Mouse (Mus musculus) hindbrain, embryonic 10.5 days (tissue): ENCODE measurements around the gene Gm14744. TPM values are rescaled to one million over a fixed set of nuclear protein-coding genes. Genes with fewer than 3 reads are reported as not detected.
"Not testable (repeated sequence)": the region's sequence is repeated elsewhere in the genome, so short reads cannot be mapped to it uniquely, and the experiment has no call there.

Experiments used
- DNase-seq: peaks from one replicate; pipeline ENCODE4 v3.0.0-alpha.2; 2017; ENCODE audit warnings: low spot score
- H3K27ac ChIP-seq: fragments of 300-500 bp; sonication (generic); 2 replicates; pipeline ENCODE4 v1.5.1; 2016; ENCODE audit warnings: mild to moderate bottlenecking, moderate library complexity
- H3K27me3 ChIP-seq: fragments of 300-500 bp; sonication (generic); 2 replicates; pipeline ENCODE4 v1.6.1; 2016; ENCODE audit warnings: mild to moderate bottlenecking; ENCODE audit not compliant: poor library complexity, insufficient read depth, severe bottlenecking
- H3K36me3 ChIP-seq: fragments of 300-500 bp; sonication (generic); 2 replicates; pipeline ENCODE4 v1.6.1; 2016; ENCODE audit warnings: mild to moderate bottlenecking, moderate library complexity
- H3K4me1 ChIP-seq: fragments of 300-500 bp; sonication (generic); replicated peaks from 2 replicates; pipeline ENCODE4 v1.6.1; 2016; ENCODE audit warnings: mild to moderate bottlenecking
- H3K4me3 ChIP-seq: fragments of 300-500 bp; sonication (generic); 2 replicates; pipeline ENCODE4 v1.5.1; 2016; ENCODE audit warnings: mild to moderate bottlenecking, moderate library complexity
- H3K9me3 ChIP-seq: fragments of 300-500 bp; sonication (generic); 2 replicates; pipeline ENCODE4 v1.6.1; 2016; ENCODE audit warnings: mild to moderate bottlenecking, moderate library complexity
- WGBS: fragments of 180-500 bp; shearing (Covaris S2); methylation state at CpG from one replicate; pipeline ENCODE4 v1.1.7; 2016; 5-methylcytosine and 5-hydroxymethylcytosine counted together
- polyA plus RNA-seq: library from polyadenylated mRNA; unstranded; fragments of >200 nt; fragmentation: Nextera tagmentation; extraction: Ambion mirVana; gene quantifications from 2 replicates; pipeline ENCODE4 v1.2.1, GENCODE M21; 2016

Gm14744 gene
- polyA plus RNA-seq = not detected in 2 replicates

GRCm38 (mm10) chrX:77864458-77864857 lies at the start of gene Gm14744:
Gm14744 (plus strand) TSS chrX:77864758.
- not testable (repeated sequence) for H3K4me1 ChIP-seq, H3K27ac ChIP-seq, H3K27me3 ChIP-seq, DNase-seq, H3K36me3 ChIP-seq, H3K4me3 ChIP-seq, H3K9me3 ChIP-seq
- 94% methylated on average over 2 of the region's 2 CpGs for WGBS

- Histone ChIP-seq H3K4me1 (no peaks in the 10 kb centered on the region), H3K9me3 (no peaks in the 10 kb centered on the region), H3K27ac (no peak within 1 kb of the TSS), H3K36me3 (no peaks in the 10 kb centered on the region), H3K27me3 (no peaks in the 10 kb centered on the region), H3K4me3 (no peak within 1 kb of the TSS)
- no peak for DNase-seq
- 69% methylated on average over 1 of the region's 1 CpGs for WGBS
Observed at GRCm38 (mm10) chrX:77853523-77853922, 11.0 kb upstream of the Gm14744 start, which contains the start of gene Pbsn. Pbsn (minus strand) TSS chrX:77853623.

GRCm38 (mm10) chrX:77880033-77880432 lies 15.5 kb downstream of the Gm14744 start:
- not testable (repeated sequence) for H3K4me3 ChIP-seq, DNase-seq, H3K4me1 ChIP-seq, H3K27me3 ChIP-seq, H3K27ac ChIP-seq, H3K36me3 ChIP-seq, H3K9me3 ChIP-seq
- 51% methylated on average over 2 of the region's 4 CpGs for WGBS

Other genes with a start within 250 kb of the Gm14744 start
- gene Prkx, start 68.5 kb upstream of the Gm14744 start, polyA plus RNA-seq = 14.4 and 15.4 TPM in 2 replicates
- gene Pbsn, start 11.1 kb upstream of the Gm14744 start, polyA plus RNA-seq = not detected in 2 replicates
- not detected in 2 replicates for gene 5430402E10Rik, start 60.3 kb downstream of the Gm14744 start, polyA plus RNA-seq
- gene Obp1a, start 226.6 kb downstream of the Gm14744 start, polyA plus RNA-seq = not detected in 2 replicates